Mouse (Mus musculus) midbrain, postnatal 0 days (tissue): ENCODE measurements around the gene Trrap. TPM values are rescaled to one million over a fixed set of nuclear protein-coding genes. Genes with fewer than 3 reads are reported as not detected.

Experiments used
- ATAC-seq: fragments of 200-750 bp; cut with Nextera tagmentation; 2 replicates; pipeline ENCODE4 v1.8.0; 2017; ENCODE audit warnings: moderate number of reproducible peaks, mild to moderate bottlenecking, moderate TSS enrichment, moderate library complexity; ENCODE audit not compliant: low FRiP score
- DNase-seq: peaks from one replicate; pipeline ENCODE4 v3.0.0-alpha.2; 2015; ENCODE audit warnings: low spot score
- H3K27ac ChIP-seq: fragments of 300-500 bp; sonication (generic); 2 replicates; pipeline ENCODE4 v1.5.1; 2014; ENCODE audit warnings: low read depth, mild to moderate bottlenecking, low read length, mixed read lengths
- H3K27me3 ChIP-seq: fragments of 300-500 bp; sonication (generic); 2 replicates; pipeline ENCODE4 v1.6.1; 2014; ENCODE audit warnings: low read length, control low read depth, mixed read lengths; ENCODE audit not compliant: insufficient read depth
- H3K36me3 ChIP-seq: fragments of 300-500 bp; sonication (generic); 2 replicates; pipeline ENCODE4 v1.6.1; 2014; ENCODE audit warnings: low read length, control low read depth, mixed read lengths; ENCODE audit not compliant: insufficient read depth
- H3K4me1 ChIP-seq: fragments of 300-500 bp; sonication (generic); 2 replicates; pipeline ENCODE4 v1.6.1; 2014; ENCODE audit warnings: mild to moderate bottlenecking, control low read depth, antibody characterized with exemption, low read length, mixed read lengths; ENCODE audit not compliant: insufficient read depth
- H3K4me2 ChIP-seq: fragments of 300-500 bp; sonication (generic); 2 replicates; pipeline ENCODE4 v1.6.1; 2014; ENCODE audit warnings: low read depth, mild to moderate bottlenecking, low read length, mixed read lengths; ENCODE audit not compliant: poor library complexity, severe bottlenecking
- H3K4me3 ChIP-seq: fragments of 300-500 bp; sonication (generic); 2 replicates; pipeline ENCODE4 v1.5.1; 2014; ENCODE audit warnings: low read depth, mild to moderate bottlenecking, low read length, moderate library complexity
- H3K9ac ChIP-seq: fragments of 300-500 bp; sonication (generic); replicated peaks from 2 replicates; pipeline ENCODE4 v1.6.1; 2014; ENCODE audit warnings: mild to moderate bottlenecking, low read length, moderate library complexity, mixed read lengths; ENCODE audit not compliant: poor library complexity, severe bottlenecking
- H3K9me3 ChIP-seq: fragments of 300-500 bp; sonication (generic); 2 replicates; pipeline ENCODE4 v1.6.1; 2016; ENCODE audit warnings: low read length, control low read depth
- CTCF ChIP-seq: IDR thresholded peaks from 2 replicates; pipeline ENCODE4 v1.5.1; 2016; ENCODE audit warnings: antibody characterized with exemption, mild to moderate bottlenecking
- WGBS: fragments of 180-500 bp; shearing (Covaris S2); extraction: QIAGEN DNeasy Blood & Tissue Kit; methylation state at CpG from one replicate; pipeline ENCODE4 v1.1.7; 2014; 5-methylcytosine and 5-hydroxymethylcytosine counted together
- polyA plus RNA-seq: library from polyadenylated mRNA; unstranded; fragments of >200 nt; fragmentation: Nextera tagmentation; extraction: Ambion mirVana; gene quantifications from 2 replicates; pipeline ENCODE4 v1.2.1, GENCODE M21; 2015
- total RNA-seq: library from RNA; depleted of rRNA; stranded (reverse); fragments of >200 nt; gene quantifications from 2 replicates; pipeline ENCODE4 v1.2.3, GENCODE M21; 2014

The Trrap gene
- total and polyA plus RNA-seq, 2 experiments from 2014 or later, result 66.8 to 136 TPM

DNA sequence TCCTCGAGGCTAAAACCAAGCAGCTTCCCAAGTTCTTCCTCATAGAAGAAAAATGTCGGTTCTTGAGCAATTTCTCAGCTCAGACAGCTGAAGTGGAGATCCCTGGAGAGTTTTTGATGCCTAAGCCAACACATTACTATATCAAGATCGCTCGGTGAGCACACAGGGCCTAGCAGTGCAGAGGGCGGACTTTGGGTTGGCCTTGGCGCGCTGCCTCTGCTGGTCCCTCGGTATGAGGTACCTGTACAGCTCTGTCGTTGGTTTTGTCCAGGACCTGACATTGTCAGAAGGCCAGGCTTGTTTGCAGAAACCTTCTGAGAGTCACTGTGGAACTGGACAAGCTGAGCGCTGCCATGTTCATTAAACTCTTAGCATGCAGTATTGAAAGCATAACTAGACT is 82.4 kb downstream of the Trrap start:
- Histone ChIP-seq H3K36me3 (peaks cover 89% of the 10 kb centered on the region), H3K9ac (no peak overlapping the region), H3K9me3 (no peaks in the 10 kb centered on the region), H3K4me3 (no peak overlapping the region), H3K27ac (no peak overlapping the region), H3K4me2 (no peak overlapping the region), H3K27me3 (no peaks in the 10 kb centered on the region), H3K4me1 (no peaks in the 10 kb centered on the region)
- DNase-seq (no peak), ATAC-seq (no peak)
- WGBS, result 94% methylated on average over 10 of the region's 10 CpGs
- no peak for TF ChIP-seq CTCF

DNA sequence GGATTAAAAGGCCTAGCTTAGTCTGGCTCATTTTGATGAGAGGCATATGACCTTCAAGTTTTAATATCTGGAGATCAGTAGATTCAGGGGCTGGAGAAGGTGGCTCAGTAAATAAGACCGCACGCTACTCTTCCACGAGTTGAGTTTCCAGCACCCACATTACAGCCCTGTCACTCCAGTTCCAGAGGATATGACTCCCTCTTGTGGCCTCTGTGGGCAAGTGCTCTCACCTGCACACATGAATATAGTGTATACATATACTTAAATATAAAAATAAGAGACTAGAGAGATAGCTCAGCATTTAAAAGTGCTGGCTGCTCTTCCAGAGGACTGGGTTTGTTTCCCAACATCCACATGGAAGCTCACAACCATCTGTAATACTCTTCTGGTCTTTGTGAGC is 84.3 kb downstream of the Trrap start:
- no peak for ATAC-seq
- Histone ChIP-seq H3K9ac (no peak overlapping the region), H3K9me3 (no peaks in the 10 kb centered on the region), H3K4me3 (no peak overlapping the region), H3K27ac (no peak overlapping the region), H3K4me2 (no peak overlapping the region), H3K36me3 (peaks cover 83% of the 10 kb centered on the region), H3K27me3 (no peaks in the 10 kb centered on the region), H3K4me1 (no peaks in the 10 kb centered on the region)
- 96% methylated on average over 3 of the region's 3 CpGs for WGBS
- DNase-seq, result no peak
- TF ChIP-seq CTCF, result peak; percentile 45

DNA sequence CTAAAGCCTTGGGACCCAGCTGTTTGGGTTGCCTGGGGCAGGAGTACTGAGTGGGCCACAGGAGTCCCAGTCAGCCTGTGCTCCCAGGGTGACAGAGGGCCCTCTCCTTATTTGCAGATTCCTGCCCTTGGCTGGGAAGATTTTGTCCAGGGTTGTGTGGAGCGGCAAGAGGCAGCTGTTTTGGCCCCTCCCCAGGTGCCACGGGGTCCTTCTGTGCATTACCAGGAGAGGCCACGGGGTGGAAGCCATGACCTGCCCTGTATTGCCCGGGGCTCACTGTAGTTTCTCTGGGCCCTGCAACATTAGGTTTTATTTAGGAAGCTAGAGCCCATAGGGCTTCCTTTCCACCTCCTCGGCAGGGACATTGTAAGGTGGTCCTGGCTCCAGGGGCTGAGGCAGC is 86.4 kb downstream of the Trrap start:
- peaks cover 80% of the 10 kb centered on the region for H3K36me3 ChIP-seq
- no peaks in the 10 kb centered on the region for H3K9me3 ChIP-seq
- H3K9ac ChIP-seq, result no peak overlapping the region
- H3K27ac ChIP-seq, result no peak overlapping the region
- H3K27me3 ChIP-seq, result no peaks in the 10 kb centered on the region
- DNase-seq (no peak), ATAC-seq (no peak)
- no peak overlapping the region for H3K4me2 ChIP-seq
- no peak for TF ChIP-seq CTCF
- no peaks in the 10 kb centered on the region for H3K4me1 ChIP-seq
- WGBS, result 84% methylated on average over 5 of the region's 5 CpGs
- no peak overlapping the region for H3K4me3 ChIP-seq

DNA sequence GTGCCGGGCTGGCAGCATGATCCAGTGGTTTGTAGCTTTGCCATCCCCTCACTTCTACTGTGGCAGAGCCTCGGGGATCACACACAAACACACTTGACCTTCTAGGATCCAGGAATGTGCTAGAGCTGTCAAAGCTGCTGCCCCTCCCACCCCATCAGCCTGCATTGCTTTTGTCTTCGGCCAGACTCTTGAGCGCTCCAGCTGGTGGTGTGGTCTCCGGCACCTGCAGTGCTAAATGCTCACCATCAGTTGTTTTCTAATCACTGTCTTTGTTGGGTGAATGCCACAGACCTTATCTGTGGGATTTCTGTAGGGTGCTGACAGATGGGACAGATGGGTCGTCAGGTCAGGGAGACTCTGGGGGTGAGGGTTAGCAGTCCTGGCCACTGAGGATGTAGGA is 88.4 kb downstream of the Trrap start:
- Histone ChIP-seq H3K9me3 (no peaks in the 10 kb centered on the region), H3K4me2 (no peak overlapping the region)
- TF ChIP-seq CTCF, result no peak

DNA sequence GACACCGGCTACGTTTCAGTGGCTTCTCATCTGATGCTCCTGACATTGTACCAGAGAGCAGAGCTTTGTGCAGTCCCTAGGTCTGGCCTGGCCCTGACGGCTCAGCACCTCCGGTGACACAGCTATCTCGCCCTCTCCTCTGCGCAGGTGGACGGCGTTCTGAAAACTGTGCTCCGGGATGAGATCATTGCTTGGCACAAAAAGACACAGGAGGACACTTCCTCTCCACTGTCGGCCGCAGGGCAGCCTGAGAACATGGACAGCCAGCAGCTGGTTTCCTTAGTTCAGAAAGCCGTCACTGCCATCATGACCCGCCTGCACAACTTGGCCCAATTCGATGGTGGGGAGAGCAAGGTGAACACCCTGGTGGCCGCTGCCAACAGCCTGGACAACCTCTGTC is 91.0 kb downstream of the Trrap start:
- peaks cover 57% of the 10 kb centered on the region for H3K36me3 ChIP-seq
- no peak overlapping the region for H3K27ac ChIP-seq
- WGBS, result 94% methylated on average over 15 of the region's 15 CpGs
- no peak for ATAC-seq
- TF ChIP-seq CTCF, result no peak
- H3K4me1 ChIP-seq, result no peaks in the 10 kb centered on the region
- no peak for DNase-seq
- H3K4me3 ChIP-seq, result no peak overlapping the region
- no peaks in the 10 kb centered on the region for H3K9me3 ChIP-seq
- H3K9ac ChIP-seq, result no peak overlapping the region
- H3K4me2 ChIP-seq, result no peak overlapping the region
- H3K27me3 ChIP-seq, result no peaks in the 10 kb centered on the region

More for the DNA sequence above, 88.4 kb downstream of the Trrap start:
- Histone ChIP-seq H3K9ac (no peak overlapping the region), H3K4me3 (no peak overlapping the region), H3K27ac (no peak overlapping the region), H3K4me1 (no peaks in the 10 kb centered on the region), H3K27me3 (no peaks in the 10 kb centered on the region), H3K36me3 (peaks cover 79% of the 10 kb centered on the region)
- ATAC-seq (no peak), DNase-seq (no peak)
- 77% methylated on average over 6 of the region's 6 CpGs for WGBS

DNA sequence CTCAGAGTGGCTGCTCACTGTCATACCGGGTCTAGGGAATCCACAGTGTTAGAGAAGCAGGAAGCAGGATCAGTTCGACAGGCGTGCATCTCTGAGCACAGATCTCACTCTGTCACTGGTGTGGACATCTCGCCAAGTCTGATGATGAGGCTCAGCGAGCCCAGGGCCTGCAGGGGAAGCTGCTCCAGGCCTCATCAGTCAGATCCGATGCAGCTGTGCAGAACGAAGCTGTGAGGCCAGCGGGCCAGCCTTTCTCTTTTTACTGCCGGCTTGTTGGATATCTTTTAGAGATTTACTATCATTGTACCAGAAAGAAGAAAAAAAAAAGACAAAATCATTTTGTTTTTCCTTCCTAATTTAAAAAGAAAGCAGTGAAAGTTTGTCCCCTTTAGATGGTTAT is 91.8 kb downstream of the Trrap start:
- no peak overlapping the region for H3K4me2 ChIP-seq
- peaks cover 51% of the 10 kb centered on the region for H3K36me3 ChIP-seq
- 95% methylated on average over 9 of the region's 9 CpGs for WGBS
- H3K9ac ChIP-seq, result no peak overlapping the region
- no peak overlapping the region for H3K27ac ChIP-seq
- H3K4me1 ChIP-seq, result no peaks in the 10 kb centered on the region
- no peak for ATAC-seq
- DNase-seq, result no peak
- no peaks in the 10 kb centered on the region for H3K9me3 ChIP-seq
- TF ChIP-seq CTCF, result no peak
- H3K4me3 ChIP-seq, result no peak overlapping the region
- H3K27me3 ChIP-seq, result no peaks in the 10 kb centered on the region
